Mouse (Mus musculus) kidney, adult 18-20 months (tissue): Measurements from ENCODE around the gene Ube2c.
"Not testable (repeated sequence)": the region's sequence is repeated elsewhere in the genome, so short reads cannot be mapped to it uniquely, and the experiment has no call there.

Experiments used
- DNase-seq: peaks from one replicate; pipeline ENCODE4 v3.0.0; 2021

Gene Ube2c

GRCm38 (mm10) chr2:164790451-164790850 is 20.8 kb downstream of the Ube2c start:
- no peak for DNase-seq

- DNase-seq, result no peak
These were observed 22.2 kb downstream of the Ube2c start for GRCm38 (mm10) chr2:164791841-164792261.

GRCm38 (mm10) chr2:164792400-164793190 is 22.9 kb downstream of the Ube2c start:
- DNase-seq, result no peak

- peak; percentile 73 for DNase-seq
These were observed 23.5 kb downstream of the Ube2c start for GRCm38 (mm10) chr2:164793236-164793635.

- no peak for DNase-seq
These were observed 24.1 kb downstream of the Ube2c start for GRCm38 (mm10) chr2:164793772-164794171.

- peak; percentile 85 for DNase-seq
These were observed 24.6 kb downstream of the Ube2c start for GRCm38 (mm10) chr2:164794293-164794692.

GRCm38 (mm10) chr2:164795868-164796267 is 26.2 kb downstream of the Ube2c start:
- no peak for DNase-seq

- DNase-seq, result not testable (repeated sequence)
These were observed 28.9 kb downstream of the Ube2c start for GRCm38 (mm10) chr2:164798554-164798953.

GRCm38 (mm10) chr2:164800252-164801004 is 30.7 kb downstream of the Ube2c start:
- DNase-seq, result peak; percentile 25

GRCm38 (mm10) chr2:164803201-164803920 is 33.7 kb downstream of the Ube2c start:
- DNase-seq, result peak; percentile 27

GRCm38 (mm10) chr2:164803921-164804313 is 34.2 kb downstream of the Ube2c start:
- no peak for DNase-seq

- DNase-seq, result peak; percentile 100
These were observed 35.0 kb downstream of the Ube2c start, which contains the start of the genes Acot8 and Zswim3 for GRCm38 (mm10) chr2:164804533-164805331. TSS of gene Acot8 (minus strand) at chr2:164804882. TSS of gene Zswim3 (plus strand) at chr2:164805098.

GRCm38 (mm10) chr2:164805332-164805718 is 35.6 kb downstream of the Ube2c start:
- no peak for DNase-seq

GRCm38 (mm10) chr2:164806614-164807013 is 36.9 kb downstream of the Ube2c start:
- DNase-seq, result no peak

GRCm38 (mm10) chr2:164813557-164813956 is 43.9 kb downstream of the Ube2c start:
- no peak for DNase-seq

GRCm38 (mm10) chr2:164815348-164815747 is 45.6 kb downstream of the Ube2c start:
- DNase-seq, result no peak

GRCm38 (mm10) chr2:164815821-164816220 is 46.1 kb downstream of the Ube2c start:
- no peak for DNase-seq

GRCm38 (mm10) chr2:164817206-164817605 is 47.5 kb downstream of the Ube2c start:
- DNase-seq, result no peak

GRCm38 (mm10) chr2:164817703-164818102 is 48.0 kb downstream of the Ube2c start:
- no peak for DNase-seq

- DNase-seq, result no peak
These were observed 51.4 kb downstream of the Ube2c start for GRCm38 (mm10) chr2:164821060-164821459.

GRCm38 (mm10) chr2:164822636-164823165 is 53.0 kb downstream of the Ube2c start, which contains the start of gene Zswim1:
TSS of gene Zswim1 (plus strand) at chr2:164822686.
- DNase-seq, result peak; percentile 100

- no peak for DNase-seq
These were observed 53.5 kb downstream of the Ube2c start for GRCm38 (mm10) chr2:164823181-164823585.
